Mouse (Mus musculus): ENCODE results near the gene Clec12b.

Clec12b gene

GRCm38 (mm10) chr6:129326568-129327150 is 59.0 kb downstream of the Clec12b start:
- Histone ChIP-seq H3K4me1 (replicated peaks; ENCODE audit: low read depth, low read length) (no peaks in the 10 kb centered on the region), H3K27me3 (ENCODE audit: insufficient read depth, low read length) (no peaks in the 10 kb centered on the region), H3K9me3 (ENCODE audit: low read length) (no peaks in the 10 kb centered on the region), H3K36me3 (ENCODE audit: insufficient read depth, low read length) (no peaks in the 10 kb centered on the region), H3K4me3 (replicated peaks; ENCODE audit: low read length) (no peak overlapping the region)
- TF ChIP-seq NANOG (IDR thresholded peaks at IDR 0.05; ENCODE audit: borderline replicate concordance, low read length), result no peak

GRCm38 (mm10) chr6:129326016-129326415 is 59.7 kb downstream of the Clec12b start:
- Histone ChIP-seq H3K27me3 (ENCODE audit: insufficient read depth, low read length) (no peaks in the 10 kb centered on the region), H3K4me1 (replicated peaks; ENCODE audit: low read depth, low read length) (no peaks in the 10 kb centered on the region), H3K36me3 (ENCODE audit: insufficient read depth, low read length) (no peaks in the 10 kb centered on the region), H3K9me3 (ENCODE audit: low read length) (no peaks in the 10 kb centered on the region), H3K4me3 (replicated peaks; ENCODE audit: low read length) (no peak overlapping the region)
- TF ChIP-seq NANOG (IDR thresholded peaks at IDR 0.05; ENCODE audit: borderline replicate concordance, low read length), result no peak
- no peak for TF ChIP-seq CTCF (conservative IDR thresholded peaks at IDR 0.05; ENCODE audit: low read length)
